Mouse (Mus musculus) thymus, adult 18-20 months (tissue): ENCODE data around the gene Krtap10-10.

Source experiments
- DNase-seq, 2 experiments: peaks; one replicate each; pipeline ENCODE4 v3.0.0; 2022; ENCODE audit warnings: mixed read lengths in 2 of 2

The Krtap10-10 gene

DNA sequence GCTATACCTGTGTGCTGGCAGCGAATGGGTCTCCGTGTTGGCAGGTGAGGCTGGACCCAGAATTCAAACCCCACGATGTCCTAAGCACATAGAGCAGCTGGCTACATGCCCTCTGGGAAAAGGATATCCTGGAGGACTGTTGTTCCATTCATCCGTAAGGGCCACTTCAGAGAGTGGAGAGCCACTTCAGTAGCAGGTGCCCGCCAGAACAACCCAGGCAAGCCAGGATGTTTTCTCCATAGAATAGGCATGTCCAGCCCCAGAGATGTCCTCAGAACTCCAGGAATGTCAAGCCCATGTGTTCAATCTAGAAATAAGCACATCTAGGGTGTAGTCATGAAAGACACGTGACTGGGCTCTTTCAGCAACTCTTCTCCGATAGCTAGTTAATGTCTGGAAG, 33.9 kb downstream of the Krtap10-10 start:
- DNase-seq, result no peak

- no peak for DNase-seq
Measured at GRCm38 (mm10) chr10:77878985-77879384, 43.2 kb downstream of the Krtap10-10 start.

- DNase-seq, result no peak
Measured at GRCm38 (mm10) chr10:77880305-77880704, 44.6 kb downstream of the Krtap10-10 start.

DNA sequence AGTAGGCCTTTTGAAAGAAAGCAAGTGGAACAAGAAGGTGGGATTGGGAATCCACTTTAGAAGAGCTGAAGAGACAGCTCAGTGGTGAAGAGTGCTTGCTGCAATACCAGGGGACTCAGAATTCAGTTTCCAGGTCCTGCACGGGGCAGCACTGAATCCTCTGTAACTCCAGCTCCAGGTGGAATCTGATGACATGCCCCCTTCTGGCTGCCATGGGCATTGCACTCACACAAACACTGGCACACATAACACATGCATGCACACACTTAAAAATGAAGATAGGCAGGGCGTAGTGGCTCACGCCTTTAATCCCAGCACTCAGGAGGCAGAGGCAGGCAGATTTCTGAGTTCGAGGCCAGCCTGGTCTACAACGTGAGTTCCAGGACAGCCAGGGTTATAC, 46.8 kb downstream of the Krtap10-10 start:
- DNase-seq, result no peak

DNA sequence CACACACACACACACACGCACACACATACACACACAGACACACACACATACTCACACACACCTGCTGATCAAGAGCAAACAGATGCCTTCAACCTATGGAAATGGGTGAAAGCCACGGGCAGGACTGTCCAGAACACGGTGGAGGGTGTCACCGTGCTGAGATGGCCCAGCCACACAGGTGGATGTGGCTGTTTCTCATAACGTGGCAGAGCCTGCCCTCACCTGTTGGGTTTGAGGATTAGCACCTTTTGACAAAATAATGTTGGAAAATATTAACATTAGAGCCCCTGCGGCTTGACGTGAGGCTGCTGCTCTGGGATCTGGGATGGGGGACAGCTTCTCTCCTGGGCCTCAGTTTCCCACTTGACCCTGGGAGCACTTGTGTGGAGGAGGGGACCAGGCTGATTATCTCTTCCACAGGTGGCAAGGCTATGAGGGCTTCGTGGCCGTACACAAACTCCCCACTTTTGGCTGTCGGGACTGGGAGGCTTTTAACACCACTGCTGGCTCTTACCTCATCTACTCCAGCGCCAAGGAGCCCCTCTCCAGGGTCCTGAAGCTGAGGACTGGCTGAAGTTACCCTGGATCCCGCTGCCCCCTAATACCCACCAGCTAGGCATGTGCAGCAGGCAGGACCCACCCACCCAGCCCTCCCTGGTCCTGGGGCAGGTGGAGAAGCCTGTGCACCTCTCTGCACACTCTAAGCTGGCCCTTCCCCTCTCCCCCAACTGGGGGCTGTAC, 50.4 kb downstream of the Krtap10-10 start:
- DNase-seq, result no peak
